Mouse (Mus musculus) megakaryocyte, embryonic 14.5 days (primary cell): ENCODE data around the gene Map2.

Experiments used
- FLI1 ChIP-seq: IDR thresholded peaks from 2 replicates; pipeline ENCODE4 v1.6.1; 2012; ENCODE audit warnings: low read length, inconsistent platforms, mixed read lengths
- GATA1 ChIP-seq: IDR thresholded peaks from 3 replicates; pipeline ENCODE4 v1.6.1; 2012; ENCODE audit warnings: mixed read lengths, low read length, inconsistent platforms, borderline replicate concordance

GRCm38 (mm10) chr1:66324951-66325350 lies 149.9 kb downstream of the Map2 start:
- TF ChIP-seq GATA1 (no peak), FLI1 (no peak)
